Mouse (Mus musculus): ENCODE measurements around the gene Crmp1.

DNA sequence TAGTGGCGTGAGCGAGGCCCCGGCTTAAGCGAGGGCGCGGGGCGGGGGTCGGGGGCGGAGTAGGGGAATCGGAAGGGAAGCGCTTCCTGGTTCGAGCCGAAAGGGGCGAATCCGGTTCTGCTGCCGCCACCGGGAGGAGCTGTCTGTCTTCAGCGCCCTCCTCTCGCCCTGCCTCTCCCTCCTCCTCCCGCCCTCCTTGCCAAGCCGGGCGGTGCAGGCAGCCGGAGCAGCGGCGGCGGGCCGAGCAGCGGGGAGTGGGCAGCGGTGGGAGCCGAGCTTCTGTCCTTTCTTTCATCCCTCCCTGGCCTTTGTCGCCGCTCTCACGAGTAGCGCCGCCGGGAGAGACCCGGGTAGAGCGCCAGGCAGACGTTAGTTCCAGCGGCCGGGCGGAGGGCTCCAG, 3.9 kb downstream of the Crmp1 start:
- no peak for TF ChIP-seq CTCF (IDR thresholded peaks at IDR 0.05; ENCODE audit: extremely low read depth, insufficient read length, insufficient replicate concordance, low read depth, low read length)
- TF ChIP-seq POLR2A (IDR thresholded peaks at IDR 0.05; ENCODE audit: low read depth, low read length), result no peak
